Mouse (Mus musculus) liver, postnatal 0 days (tissue): ENCODE data around the gene Susd2.

Experiments used
- CTCF ChIP-seq: sonication (generic); IDR thresholded peaks from 2 replicates; pipeline ENCODE4 v1.5.1; 2016; ENCODE audit warnings: antibody characterized with exemption, low read depth
- EP300 ChIP-seq: IDR thresholded peaks from 2 replicates; pipeline ENCODE4 v1.6.1; 2016; ENCODE audit warnings: antibody characterized with exemption, low read depth, mild to moderate bottlenecking

- no peak for TF ChIP-seq CTCF
- TF ChIP-seq EP300 = no peak
These were observed 33.2 kb upstream of the Susd2 start for GRCm38 (mm10) chr10:75676819-75677565.
